In the genomic region with DNA sequence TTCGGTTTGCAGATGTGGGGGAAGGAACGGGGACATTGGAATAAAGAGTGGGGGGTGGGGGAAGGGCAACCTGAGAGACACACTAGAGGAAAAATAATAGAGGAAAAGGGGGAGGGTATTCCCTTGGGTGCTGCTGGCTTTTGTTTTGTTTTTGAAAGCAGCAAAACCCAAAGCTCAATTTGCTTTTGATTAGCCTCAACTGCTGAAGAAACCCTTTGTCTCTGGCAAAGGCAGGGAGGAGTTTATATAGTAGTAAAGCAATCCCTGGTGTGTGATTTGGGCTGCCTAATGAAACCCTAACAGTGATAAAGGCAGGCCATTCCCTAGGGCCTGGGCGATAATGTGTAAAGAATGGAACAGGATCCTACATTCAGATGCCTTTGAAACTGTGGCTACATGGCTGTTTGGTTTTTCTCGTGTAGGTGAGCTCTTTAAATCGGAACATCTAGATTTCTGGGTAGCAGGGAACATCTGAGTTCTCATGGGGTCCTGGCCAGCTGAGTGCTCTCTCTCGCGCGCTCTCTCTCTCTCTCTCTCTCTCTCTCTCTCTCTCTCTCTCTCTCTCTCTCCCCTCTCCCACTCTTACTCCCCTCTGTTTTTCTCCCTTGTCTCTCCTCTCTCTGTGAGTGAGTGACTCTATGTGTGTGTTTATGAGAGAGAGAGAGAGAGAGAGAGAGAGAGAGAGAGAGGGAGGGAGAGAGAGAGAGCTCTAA, we compare ENCODE assay signal across 10 mouse cellular contexts. TPM values are rescaled to one million over a fixed set of nuclear protein-coding genes. Genes with fewer than 3 reads are reported as not detected.
DNase-seq lines count a peak whose midpoint lies in the region; ATAC-seq lines count a peak whose summit lies in the region.
"Had no signal": no experiment of that assay in that cellular context is flagged by ENCODE, and none has a peak within 500 bp of the region (broad histone marks: within the 10 kb centered on the region; RNA-seq: fewer than 3 reads in every experiment).

No protein-coding gene starts in this region.

- H3K27ac ChIP-seq in heart, embryonic 14.5 days (replicated peaks in 1 of 2; ENCODE audit: control insufficient read depth in 1 of 2, insufficient read depth in 1 of 2, low read depth in 2 of 2, low read length in 2 of 2), result peak overlapping the region in 1 of 2 experiments; percentile 4; a peak in 2 of 4 replicates
- no peak overlapping the region for H3K27ac ChIP-seq in heart, embryonic 10.5 days

- no peaks in the 10 kb centered on the region for H3K36me3 ChIP-seq in heart, embryonic 14.5 days (ENCODE audit: control insufficient read depth, insufficient read depth, low read length)
- H3K36me3 ChIP-seq in heart, embryonic 10.5 days, result no peaks in the 10 kb centered on the region

- DNase-seq in heart, embryonic 10.5 days (ENCODE audit: low spot score), result no peak
- DNase-seq in embryo, embryonic 10 days (ENCODE audit: low spot score), result peak; percentile 47
- peak; percentile 54 for DNase-seq in forelimb bud, embryonic 11.5 days (ENCODE audit: low read depth, low spot score)
- DNase-seq in mesoderm, embryonic 11.5 days (ENCODE audit: low read depth, low spot score), result peak; percentile 49
- no peak for DNase-seq in layer of hippocampus, adult 18-20 months (ENCODE audit: low spot score in 2 of 2)
- DNase-seq: kidney, postnatal 25 days; right cerebral cortex, postnatal 14 days had no signal

- 39% methylated on average over 8 of the region's 8 CpGs for WGBS in heart, embryonic 14.5 days
- WGBS in heart, embryonic 10.5 days, result 35% methylated on average over 8 of the region's 8 CpGs

- H3K4me3 ChIP-seq in heart, embryonic 14.5 days (ENCODE audit: control insufficient read depth in 1 of 2, insufficient read depth in 1 of 2, low read depth in 1 of 2, low read length in 2 of 2), result no peak overlapping the region
- H3K4me3 ChIP-seq in heart, embryonic 10.5 days, result no peak overlapping the region

- peaks cover 8 to 13% of the 10 kb centered on the region in 2 experiments for H3K4me1 ChIP-seq in heart, embryonic 14.5 days (ENCODE audit: control insufficient read depth in 2 of 2, insufficient read depth in 2 of 2, low read length in 2 of 2)
- H3K4me1 ChIP-seq in heart, embryonic 10.5 days, result peaks cover 14% of the 10 kb centered on the region

- peak overlapping the region; percentile 68 for H3K4me2 ChIP-seq in heart, embryonic 14.5 days (ENCODE audit: low read length)

- H3K9me3 ChIP-seq in heart, embryonic 14.5 days (ENCODE audit: control insufficient read depth, low read length), result no peaks in the 10 kb centered on the region
- H3K9me3 ChIP-seq in heart, embryonic 10.5 days, result no peaks in the 10 kb centered on the region

- H3K27me3 ChIP-seq in heart, embryonic 14.5 days (ENCODE audit: control insufficient read depth, insufficient read depth, low read length), result no peaks in the 10 kb centered on the region
- H3K27me3 ChIP-seq in heart, embryonic 10.5 days (ENCODE audit: insufficient read depth, poor library complexity, severe bottlenecking), result no peaks in the 10 kb centered on the region

- no peak for ATAC-seq in heart, embryonic 14.5 days (ENCODE audit: insufficient number of reproducible peaks, insufficient read depth, low FRiP score, low read depth)
- ATAC-seq in frontal cortex, adult (ENCODE audit: low TSS enrichment), result no peak
- ATAC-seq in monocyte, adult 5-6 weeks (replicated peaks; ENCODE audit: insufficient number of reproducible peaks, low FRiP score, low TSS enrichment, poor library complexity, severe bottlenecking), result no peak

- no peak overlapping the region for H3K9ac ChIP-seq in heart, embryonic 14.5 days (ENCODE audit: low read length)

RNA-seq across cellular contexts. Expression of a gene that starts 26.8 kb away (rescaled TPM):
- polyA plus RNA-seq in heart, embryonic 14.5 days (2014; fragmentation: Nextera tagmentation; extraction: Ambion mirVana), result 13.5 and 13.7 TPM in 2 replicates
- 4.4 and 9.3 TPM in 2 replicates for polyA plus RNA-seq in heart, embryonic 10.5 days (2016; fragmentation: Nextera tagmentation; extraction: Ambion mirVana)
- total RNA-seq in layer of hippocampus, adult 18-20 months (2021), result 10 to 100 TPM; 20.1 to 23.8 TPM
- 1.4 to 8.9 TPM (median 2.9 TPM) in 3 replicates for total RNA-seq in monocyte, adult 5-6 weeks (2017)

Comparison
In these comparisons a context has a peak if more than half of its experiments do, and no peak if none do; other contexts are left out.
1. DNase-seq: peak in embryo, embryonic 10 days (single experiment), forelimb bud, embryonic 11.5 days (single experiment) and mesoderm, embryonic 11.5 days (single experiment); none in heart, embryonic 10.5 days (single experiment) and layer of hippocampus, adult 18-20 months (0 of 2).